Mouse (Mus musculus): Measurements from ENCODE around the gene Cog1.

Cog1 gene

DNA sequence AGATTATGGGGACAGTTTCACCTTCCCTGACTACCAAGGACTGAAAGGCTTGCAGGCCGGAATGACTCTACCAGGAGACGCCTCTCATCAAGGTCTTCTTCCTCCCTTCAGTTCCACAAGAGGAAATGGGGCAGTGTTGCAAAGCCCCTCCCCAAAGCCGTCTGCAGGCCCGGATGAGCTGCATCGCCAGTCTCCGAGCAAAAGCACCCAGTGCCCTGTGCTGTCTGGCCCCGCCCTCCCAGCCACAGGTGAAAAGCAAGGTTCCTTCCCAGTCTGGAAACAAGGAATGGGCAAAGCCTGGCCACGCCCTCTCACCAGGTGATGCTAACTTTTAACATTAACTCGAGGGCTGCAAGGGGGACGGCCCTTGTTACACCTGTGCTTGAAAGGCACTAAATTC is 17.7 kb downstream of the Cog1 start:
- DNase-seq (ENCODE audit: low read depth, low spot score): no peak

GRCm38 (mm10) chr11:113667122-113667521 is 18.2 kb downstream of the Cog1 start:
- no peak for DNase-seq (ENCODE audit: low read depth, low spot score)

DNA sequence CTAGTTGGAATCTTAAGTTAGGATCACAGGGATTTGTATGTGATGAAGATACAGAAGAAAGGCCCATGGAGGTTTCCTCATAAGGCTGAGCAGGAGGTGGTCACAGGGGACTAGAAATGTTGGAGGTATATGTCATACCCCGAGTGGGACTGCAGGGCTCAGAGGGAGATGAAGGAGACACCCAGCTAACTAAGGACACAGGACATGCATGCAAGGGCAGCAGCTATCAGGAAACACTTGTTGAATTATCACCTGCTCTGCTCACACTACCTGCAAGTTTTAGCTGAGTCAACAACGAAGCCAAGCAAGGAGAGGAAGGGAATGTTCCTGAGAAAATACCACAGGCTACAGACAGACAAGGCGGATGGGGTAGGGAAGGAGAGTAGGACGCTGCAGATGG is 18.7 kb downstream of the Cog1 start:
- no peak for DNase-seq (ENCODE audit: low read depth, low spot score)

DNA sequence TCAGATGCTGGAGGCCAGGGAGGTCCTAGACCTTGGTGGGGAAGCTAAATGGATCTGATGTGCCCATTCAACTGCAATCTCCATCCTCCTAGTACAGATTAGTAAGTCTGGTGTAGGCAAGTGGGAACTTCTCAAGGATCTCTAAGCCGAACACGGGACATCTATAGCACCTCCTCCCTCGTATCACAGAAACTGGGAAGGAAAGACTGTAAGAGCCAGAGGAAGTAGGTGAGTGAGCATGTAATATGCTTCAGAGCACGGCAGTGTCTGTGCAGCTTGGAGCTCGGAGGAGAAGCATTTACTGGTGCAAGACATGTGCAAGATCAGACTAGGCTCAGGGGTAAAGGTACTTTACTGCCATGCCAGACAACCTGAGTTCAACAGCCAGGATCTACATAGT is 19.9 kb downstream of the Cog1 start:
- DNase-seq (ENCODE audit: low read depth, low spot score): no peak

DNA sequence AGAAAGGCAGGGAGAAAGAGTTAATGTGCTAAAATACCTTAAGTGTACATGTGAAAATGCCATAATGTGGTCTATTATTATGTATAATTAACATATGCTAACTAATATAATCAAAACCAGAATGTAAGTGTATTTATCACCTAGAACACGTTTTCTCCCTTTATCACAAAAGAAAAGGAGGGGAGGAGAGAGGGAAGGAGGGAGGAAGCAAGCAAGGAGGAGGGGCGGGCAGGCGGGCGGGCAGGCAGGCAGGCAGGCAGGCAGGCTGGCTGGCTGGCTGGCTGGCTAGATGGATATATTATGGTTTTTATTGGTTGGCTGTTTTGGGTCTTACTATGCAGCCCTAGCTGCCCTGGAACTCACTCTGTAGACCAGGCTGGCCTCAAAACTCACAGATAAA is 20.7 kb downstream of the Cog1 start:
- DNase-seq (ENCODE audit: low read depth, low spot score): no peak

- DNase-seq (ENCODE audit: low read depth, low spot score): no peak
Measured at GRCm38 (mm10) chr11:113673614-113674013, 24.6 kb downstream of the Cog1 start.

DNA sequence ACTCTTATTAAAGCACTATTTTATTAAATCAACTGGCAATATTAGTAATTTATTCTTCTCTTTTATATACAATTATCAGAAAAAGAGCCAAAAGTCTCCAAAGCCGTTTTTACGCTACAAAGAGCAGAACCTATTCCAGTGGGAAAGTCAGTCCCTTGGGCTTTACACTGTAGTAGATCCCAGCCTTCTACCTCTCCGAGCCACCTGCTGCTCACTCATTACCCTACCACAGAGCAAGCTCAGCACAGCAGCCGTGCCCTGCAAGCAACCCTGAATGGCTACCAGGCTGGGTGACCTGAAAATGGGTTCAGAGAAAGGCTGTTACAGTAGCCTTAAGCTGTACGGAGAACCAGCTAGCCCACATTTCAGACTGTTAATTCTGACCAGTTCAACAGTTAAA is 25.6 kb downstream of the Cog1 start:
- DNase-seq (ENCODE audit: low read depth, low spot score): no peak

- no peak for DNase-seq (ENCODE audit: low read depth, low spot score)
Measured at GRCm38 (mm10) chr11:113676847-113677246, 27.9 kb downstream of the Cog1 start.

- no peak for DNase-seq (ENCODE audit: low read depth, low spot score)
Measured at GRCm38 (mm10) chr11:113677378-113677777, 28.4 kb downstream of the Cog1 start.

GRCm38 (mm10) chr11:113678373-113678772 is 29.4 kb downstream of the Cog1 start:
- DNase-seq (ENCODE audit: low read depth, low spot score): no peak

- no peak for DNase-seq (ENCODE audit: low read depth, low spot score)
Measured at GRCm38 (mm10) chr11:113680954-113681353, 32.0 kb downstream of the Cog1 start.

GRCm38 (mm10) chr11:113681979-113682378 is 33.0 kb downstream of the Cog1 start:
- no peak for DNase-seq (ENCODE audit: low read depth, low spot score)

GRCm38 (mm10) chr11:113682897-113683626 is 34.1 kb downstream of the Cog1 start:
- no peak for DNase-seq (ENCODE audit: low read depth, low spot score)

- no peak for DNase-seq (ENCODE audit: low read depth, low spot score)
Measured at GRCm38 (mm10) chr11:113683627-113683956, 34.6 kb downstream of the Cog1 start.

DNA sequence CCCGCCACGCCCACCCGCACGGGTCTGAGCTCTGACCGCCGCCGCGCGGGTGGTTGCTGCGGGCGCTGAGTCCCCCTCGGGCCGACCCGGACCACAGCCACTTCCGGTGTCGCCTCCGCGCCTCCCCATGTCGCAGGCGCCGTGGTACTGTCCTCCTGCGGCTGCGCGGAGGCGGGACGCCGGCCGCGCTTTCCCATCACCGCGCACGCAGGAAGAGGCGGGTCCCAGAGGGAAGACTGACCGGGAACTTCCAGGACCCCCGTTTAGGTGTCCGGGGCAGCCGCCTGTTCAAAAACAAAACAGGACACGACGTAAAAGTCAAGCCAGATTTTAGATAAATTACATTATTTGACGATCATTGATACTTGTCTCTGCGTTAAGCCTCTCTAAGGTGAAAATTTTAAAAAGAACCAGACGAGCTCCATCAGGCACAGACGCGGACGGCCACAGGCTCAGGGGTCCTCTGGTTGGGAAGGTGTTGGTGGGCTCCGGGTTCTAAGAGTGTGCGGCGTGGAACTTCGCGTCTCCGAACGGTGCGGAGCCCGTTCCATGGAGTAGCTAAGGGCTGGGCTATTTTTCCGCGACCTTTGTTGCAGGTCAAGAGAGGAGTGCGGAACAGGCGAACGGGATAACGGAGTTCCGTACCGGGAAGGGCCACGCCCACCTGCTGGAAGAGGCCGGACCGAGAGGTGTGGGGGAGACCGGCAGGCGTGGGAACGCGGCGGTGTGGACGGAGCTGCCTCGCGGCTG is 35.2 kb downstream of the Cog1 start, which contains the start of the genes Fam104a and D11Wsu47e:
Gene Fam104a (minus strand): TSS at position 199 of the 750 bp plus-strand sequence.
Gene D11Wsu47e (plus strand): TSS at position 456 of the 750 bp plus-strand sequence.
- peak; percentile 93 for DNase-seq (ENCODE audit: low read depth, low spot score)

DNA sequence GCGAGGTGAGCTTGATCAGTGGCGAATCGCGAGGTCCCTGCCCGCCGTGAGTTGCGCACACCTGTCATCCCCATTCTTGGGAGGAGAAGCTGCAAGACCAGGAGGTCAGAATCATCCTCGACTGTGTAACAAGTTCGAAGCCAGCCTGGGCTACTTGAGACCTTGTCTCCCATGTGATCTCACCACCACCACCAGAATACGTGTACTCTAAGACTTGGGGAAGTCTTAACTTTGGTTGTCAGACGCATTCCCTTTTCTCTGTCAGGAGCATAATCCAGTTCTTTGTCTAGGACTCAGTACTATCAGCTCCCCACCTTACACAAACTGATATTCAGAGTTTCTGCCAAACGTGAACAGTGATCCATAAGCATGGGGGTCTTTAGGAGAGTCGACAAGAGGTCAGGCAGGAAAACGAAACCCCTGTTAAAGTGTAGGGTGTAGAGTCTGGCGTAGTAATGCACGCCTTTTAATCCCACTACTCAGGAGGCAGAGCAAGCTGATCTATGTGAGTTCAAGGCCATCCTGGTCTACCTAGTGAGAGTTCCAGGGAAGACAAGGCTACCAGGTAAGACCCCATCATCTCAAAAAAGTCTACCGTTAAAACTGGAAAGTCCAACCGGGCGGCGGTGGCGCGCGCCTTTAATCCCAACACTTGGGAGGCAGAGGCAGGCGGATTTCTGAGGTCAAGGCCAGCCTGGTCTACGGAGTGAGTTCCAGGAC is 35.9 kb downstream of the Cog1 start:
- no peak for DNase-seq (ENCODE audit: low read depth, low spot score)

GRCm38 (mm10) chr11:113687031-113687430 is 38.1 kb downstream of the Cog1 start:
- DNase-seq (ENCODE audit: low read depth, low spot score): no peak

- no peak for DNase-seq (ENCODE audit: low read depth, low spot score)
Measured at GRCm38 (mm10) chr11:113690506-113690905, 41.5 kb downstream of the Cog1 start.

- no peak for DNase-seq (ENCODE audit: low read depth, low spot score)
Measured at GRCm38 (mm10) chr11:113691318-113691717, 42.3 kb downstream of the Cog1 start.

GRCm38 (mm10) chr11:113691851-113692250 is 42.9 kb downstream of the Cog1 start:
- DNase-seq (ENCODE audit: low read depth, low spot score): no peak

DNA sequence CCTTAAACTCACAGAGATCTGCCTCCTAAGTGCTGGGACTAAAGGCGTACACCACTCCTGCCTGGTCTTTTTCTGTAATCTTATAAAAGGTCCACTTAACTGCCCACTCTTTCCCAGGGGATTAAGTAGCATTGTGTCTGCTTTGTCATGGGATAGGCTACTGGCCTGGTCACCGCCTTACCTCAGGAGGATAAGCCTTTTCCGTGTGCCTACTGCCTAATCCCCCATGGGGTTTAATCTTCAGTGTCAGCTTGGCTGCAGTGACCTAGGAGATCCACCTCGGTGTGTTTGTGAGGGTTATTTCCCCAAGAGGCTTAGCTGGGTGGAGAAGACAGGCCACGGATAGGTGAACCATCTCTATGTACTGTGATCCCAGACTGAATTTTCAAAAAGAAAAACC is 48.6 kb downstream of the Cog1 start:
- no peak for DNase-seq (ENCODE audit: low read depth, low spot score)

DNA sequence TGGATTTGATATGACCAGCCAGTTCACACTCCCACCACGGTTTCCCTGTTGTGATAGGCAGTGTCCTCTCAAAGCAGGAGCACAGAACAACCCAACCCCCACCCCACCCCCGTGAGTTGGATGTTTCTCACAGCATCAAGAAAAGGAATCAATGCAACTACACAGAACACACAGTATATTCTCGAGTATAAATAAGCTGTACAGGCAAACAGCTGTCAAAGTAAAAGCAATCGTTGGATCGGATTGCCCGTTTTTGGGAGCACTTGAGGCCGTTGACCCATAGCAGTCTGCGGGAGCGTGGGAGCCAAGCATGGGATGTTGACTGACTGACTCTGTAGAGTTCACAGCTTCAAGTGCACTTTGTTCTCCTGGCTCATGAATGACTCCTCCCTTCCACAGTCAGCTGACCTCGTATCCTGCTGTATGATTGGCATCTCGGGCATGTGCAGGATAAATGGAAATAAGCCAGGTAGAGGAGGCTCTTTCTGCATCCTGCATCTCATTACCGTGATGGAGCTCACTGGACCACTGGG is 49.1 kb downstream of the Cog1 start:
- DNase-seq (ENCODE audit: low read depth, low spot score): no peak
